Mouse (Mus musculus) adrenal gland, postnatal 25 days (tissue): ENCODE data around the gene Uncx. TPM values are rescaled to one million over a fixed set of nuclear protein-coding genes. Genes with fewer than 3 reads are reported as not detected.
A peak's percentile ranks its signal among the peaks of the same experiment; 100 is the strongest.

Source experiments
- DNase-seq: peaks from one replicate; pipeline ENCODE4 v3.0.0; 2021; ENCODE audit warnings: mixed read lengths
- total RNA-seq: library from RNA; stranded (reverse); gene quantifications from 2 replicates; pipeline ENCODE4 v1.2.3, GENCODE M21; 2021

Uncx gene
- total RNA-seq, 1 experiment from 2014 or later = not detected

- DNase-seq = no peak
These were observed 738 bp upstream of the Uncx start for GRCm38 (mm10) chr5:139542556-139542955.

GRCm38 (mm10) chr5:139543650-139544270 is 466 bp downstream of the Uncx start:
- DNase-seq = no peak

DNA sequence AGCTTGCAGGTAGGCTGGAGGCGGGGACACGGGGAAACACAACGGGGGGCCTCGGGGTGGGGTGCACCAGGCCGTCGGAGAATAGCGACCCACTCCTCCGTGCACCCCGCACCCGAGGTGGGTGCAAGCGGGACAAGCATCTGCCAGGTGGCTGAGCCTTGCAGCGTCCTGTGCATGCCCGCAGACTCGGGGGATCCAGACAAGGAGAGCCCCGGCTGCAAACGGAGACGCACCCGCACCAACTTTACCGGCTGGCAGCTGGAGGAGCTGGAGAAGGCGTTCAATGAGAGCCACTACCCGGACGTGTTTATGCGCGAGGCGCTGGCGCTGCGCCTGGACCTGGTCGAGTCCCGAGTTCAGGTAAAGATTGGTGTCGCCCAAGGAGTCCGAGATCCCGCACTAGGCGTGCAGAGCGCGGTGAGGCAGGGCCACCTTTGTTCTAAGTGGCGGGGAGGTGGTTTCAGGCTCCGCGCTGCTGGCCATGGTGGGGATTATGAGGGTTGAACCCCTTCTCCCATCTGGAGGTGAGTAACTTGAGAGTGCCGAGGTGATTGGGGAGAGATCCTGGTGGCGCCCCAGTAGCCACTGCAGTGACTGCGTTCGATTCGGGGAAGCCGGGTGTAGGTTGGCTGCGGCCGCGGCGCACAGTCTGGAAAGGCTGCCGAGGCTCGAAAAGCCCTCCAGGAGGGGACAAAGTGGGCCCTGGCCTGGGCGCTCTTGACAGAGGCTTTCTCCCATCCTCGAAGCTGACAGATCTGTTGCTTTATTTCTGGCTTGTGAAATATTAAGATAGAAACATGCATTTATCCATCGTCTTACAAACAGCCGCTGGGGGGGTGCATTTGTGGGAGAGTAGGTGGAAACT is 1.2 kb downstream of the Uncx start:
- DNase-seq = no peak

DNA sequence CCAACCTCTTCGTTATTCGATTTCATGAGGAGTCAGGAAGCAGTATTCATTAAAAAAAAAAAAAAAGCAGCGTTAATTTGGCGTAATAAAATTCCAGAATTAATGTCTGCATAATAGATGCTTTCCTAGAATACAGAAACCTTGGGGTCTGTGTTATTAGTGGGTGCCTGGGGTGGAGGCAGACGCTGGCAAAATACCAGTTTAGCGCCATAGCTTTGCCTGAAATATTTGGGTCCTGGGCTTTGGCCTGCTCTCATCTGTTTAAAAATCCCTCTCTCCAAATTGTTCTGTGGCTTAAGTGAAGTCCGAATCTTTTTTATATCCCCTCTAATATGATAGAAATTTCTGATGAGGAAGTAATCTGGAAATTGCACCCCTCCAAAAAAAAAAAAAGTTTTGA is 1.9 kb downstream of the Uncx start:
- DNase-seq = no peak

- DNase-seq = no peak
These were observed 2.5 kb downstream of the Uncx start for GRCm38 (mm10) chr5:139545673-139546335.

- DNase-seq = no peak
These were observed 3.1 kb downstream of the Uncx start for GRCm38 (mm10) chr5:139546336-139546770.

- no peak for DNase-seq
These were observed 3.6 kb downstream of the Uncx start for GRCm38 (mm10) chr5:139546771-139547420.

DNA sequence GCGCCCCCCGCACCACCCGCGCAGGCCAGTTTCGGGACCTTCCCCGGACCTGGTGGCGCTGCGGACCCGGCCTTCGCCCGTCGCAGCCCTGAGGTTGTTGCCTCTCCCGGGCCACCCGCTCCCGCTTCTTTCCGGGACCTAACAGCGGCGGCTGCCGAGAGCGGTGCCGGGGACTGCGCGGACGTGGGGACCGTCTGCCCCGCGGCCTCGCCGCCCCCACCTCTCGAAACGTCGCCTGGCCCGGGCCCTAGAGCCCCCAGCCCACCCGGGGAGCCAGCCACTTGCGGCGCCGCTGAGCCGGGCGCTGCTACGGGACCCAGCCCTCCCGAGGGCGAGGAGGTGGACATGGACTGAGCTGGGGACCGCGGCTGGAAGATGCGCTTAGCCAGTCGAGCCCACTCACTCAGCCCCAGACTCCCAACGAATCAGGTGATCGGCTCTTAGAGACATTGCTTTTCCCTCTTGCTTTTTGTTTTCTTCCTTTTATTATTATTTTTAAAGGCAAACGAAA is 4.2 kb downstream of the Uncx start:
- DNase-seq = no peak

- no peak for DNase-seq
These were observed 10.4 kb downstream of the Uncx start for GRCm38 (mm10) chr5:139553446-139554273.

DNA sequence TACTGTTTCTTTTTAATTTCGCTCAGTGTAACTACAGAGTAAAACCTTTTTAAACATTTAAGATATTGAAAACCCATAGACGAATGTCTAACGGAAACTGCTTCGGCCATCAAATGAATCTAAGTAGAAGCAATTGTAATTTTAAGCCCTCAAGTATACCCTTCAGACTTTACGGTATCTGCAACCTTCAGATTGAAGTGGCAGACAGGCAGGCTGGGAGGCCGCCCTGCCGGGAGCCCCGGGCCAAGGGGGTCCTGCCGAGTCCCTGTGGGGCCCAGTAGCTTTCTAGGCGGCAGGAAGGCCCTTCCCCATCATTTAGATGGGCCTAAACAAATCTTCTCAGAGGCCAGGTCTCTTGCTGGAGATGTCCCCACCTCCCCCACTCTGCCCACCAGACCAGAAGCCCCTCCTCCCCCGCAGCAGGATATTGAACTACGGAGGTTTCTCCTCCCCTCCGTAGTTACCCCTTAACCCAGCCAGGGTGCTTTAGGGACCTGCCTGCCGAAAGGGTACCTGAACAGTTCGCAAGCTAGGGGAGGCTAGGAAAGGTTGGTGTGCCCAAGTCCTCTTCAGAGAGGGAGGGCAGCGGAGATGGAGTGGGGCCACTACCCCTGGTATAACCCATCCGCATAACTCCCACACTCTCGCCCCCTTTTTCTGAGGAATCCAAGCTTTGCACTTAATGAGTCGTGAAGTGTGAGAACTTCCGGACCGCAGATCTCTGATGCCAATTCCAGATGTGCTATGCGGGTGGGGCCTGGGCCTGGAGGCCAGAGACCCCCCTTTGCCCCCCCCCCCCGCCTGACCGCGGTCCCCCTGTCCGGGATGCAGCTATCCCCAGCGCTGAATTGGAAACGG is 11.4 kb downstream of the Uncx start:
- DNase-seq = no peak

DNA sequence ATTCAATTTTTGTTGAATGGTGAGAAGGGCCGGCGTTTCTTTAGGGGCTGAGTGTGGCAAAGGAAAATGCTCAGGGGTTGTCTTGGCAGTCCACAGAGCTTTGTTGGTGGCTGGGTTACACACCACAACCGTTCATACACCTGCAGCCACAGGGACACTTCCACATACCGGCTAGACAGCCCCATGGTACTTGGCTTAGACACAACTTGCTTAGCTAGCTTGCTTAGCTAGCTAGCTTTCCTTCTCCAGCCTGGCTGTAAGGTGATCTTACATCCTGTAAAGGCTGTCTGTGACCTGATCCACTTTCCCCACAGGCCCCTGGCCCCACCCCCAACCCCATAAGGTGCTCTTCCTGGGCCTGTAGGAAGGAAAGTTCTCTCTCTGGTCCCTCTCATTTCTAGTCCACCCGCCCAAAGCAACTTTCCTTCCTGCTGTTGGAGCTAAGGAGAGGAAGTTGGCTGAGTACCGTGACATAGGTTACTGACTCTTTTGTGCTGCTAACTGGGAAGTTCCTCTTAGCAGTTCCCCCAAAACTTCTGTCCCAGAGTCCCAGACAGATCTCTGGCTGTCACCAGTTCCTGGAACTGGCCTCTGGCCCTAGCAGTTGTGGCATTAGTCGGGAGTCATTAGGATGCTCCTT is 12.3 kb downstream of the Uncx start:
- DNase-seq = no peak

DNA sequence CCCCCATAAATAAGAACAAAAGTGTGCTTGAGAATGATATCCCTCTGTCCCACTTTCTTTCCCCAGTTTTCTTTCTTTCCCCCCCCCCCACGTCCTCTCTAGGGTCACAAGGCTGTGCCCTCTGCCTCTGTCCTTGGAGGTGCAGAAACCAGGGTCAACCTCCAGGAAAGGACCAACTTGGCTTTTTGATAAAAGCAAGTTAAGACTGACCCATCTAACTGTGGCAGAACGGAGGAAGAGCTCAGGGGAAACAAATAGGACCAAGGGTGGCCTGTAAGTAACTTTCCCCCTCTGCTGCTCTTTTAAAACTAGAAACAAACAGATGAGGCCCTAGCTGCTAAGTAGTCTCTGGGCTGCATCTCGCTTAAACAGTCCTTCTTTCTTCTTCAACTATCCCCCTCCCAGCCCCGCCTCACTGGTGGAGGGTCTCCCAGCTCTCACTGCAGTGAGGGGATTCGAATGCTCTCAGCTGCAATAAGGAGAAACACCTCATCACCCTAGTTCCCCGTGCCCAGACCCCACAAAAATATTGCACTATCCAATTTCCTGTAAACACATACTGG is 12.9 kb downstream of the Uncx start:
- no peak for DNase-seq

GRCm38 (mm10) chr5:139557079-139557478 is 13.8 kb downstream of the Uncx start:
- DNase-seq = no peak

DNA sequence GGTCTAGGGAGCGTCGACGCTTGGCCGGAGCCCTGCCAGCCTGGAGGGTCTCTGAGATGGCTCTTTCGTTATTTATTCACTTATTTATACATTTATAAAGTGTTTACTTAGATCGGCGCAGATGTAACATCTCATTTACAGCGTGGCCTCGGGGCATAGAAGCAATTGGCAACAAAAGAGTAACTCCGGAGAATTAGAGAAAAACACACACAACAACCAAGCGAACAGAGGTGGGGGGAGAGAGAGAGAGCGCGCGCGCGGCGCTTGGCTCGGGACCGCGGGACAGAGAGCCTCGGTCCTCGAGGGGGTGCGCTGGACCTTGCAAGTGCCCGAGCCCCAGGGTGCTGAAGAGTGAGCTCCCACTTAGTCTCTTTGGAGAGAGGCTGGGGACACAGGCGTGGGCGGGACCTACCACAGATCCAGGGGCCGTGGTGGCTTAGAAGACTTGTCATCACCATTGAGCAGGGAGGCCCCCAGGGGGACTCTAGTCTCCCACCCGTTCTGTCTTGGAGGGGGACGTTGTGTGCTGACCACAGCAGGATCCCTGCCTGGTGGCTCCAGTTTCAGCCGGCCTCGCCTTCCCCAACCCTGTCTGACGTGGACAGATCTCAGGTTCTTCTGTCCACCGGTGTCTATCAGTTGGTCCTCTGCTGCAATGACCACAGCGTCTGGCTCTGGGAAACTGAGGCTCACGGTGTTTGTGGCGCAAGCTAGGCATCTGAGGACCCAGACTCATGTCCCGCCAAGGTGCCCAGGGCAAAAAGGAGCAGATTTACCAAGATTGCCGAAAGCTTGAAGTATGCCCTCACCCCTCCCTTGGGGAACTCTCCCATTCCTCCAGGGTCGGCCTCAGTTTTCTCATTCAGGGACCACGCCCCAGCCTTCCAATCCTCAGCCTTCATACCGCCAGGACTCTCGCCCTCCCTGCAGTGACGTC is 14.5 kb downstream of the Uncx start:
- DNase-seq = no peak

- peak; percentile 47 for DNase-seq
These were observed 15.1 kb downstream of the Uncx start for GRCm38 (mm10) chr5:139558468-139558804.

- DNase-seq = no peak
These were observed 15.8 kb downstream of the Uncx start for GRCm38 (mm10) chr5:139558917-139559660.

- DNase-seq = no peak
These were observed 16.5 kb downstream of the Uncx start for GRCm38 (mm10) chr5:139559782-139560181.
